Mouse (Mus musculus): ENCODE data around the gene Nktr.

Nktr gene

GRCm38 (mm10) chr9:121718792-121719318 is at the start of gene Nktr:
Nktr (plus strand) TSS chr9:121719169.
- peak; percentile 99 for DNase-seq (ENCODE audit: low spot score)

- DNase-seq (ENCODE audit: low spot score), result peak; percentile 75
Measured at GRCm38 (mm10) chr9:121669348-121669791, 49.6 kb upstream of the Nktr start.

GRCm38 (mm10) chr9:121671300-121671699 is 47.7 kb upstream of the Nktr start:
- DNase-seq (ENCODE audit: low spot score), result no peak

GRCm38 (mm10) chr9:121672311-121672710 is 46.7 kb upstream of the Nktr start:
- DNase-seq (ENCODE audit: low spot score), result no peak

GRCm38 (mm10) chr9:121673716-121674115 is 45.3 kb upstream of the Nktr start:
- no peak for DNase-seq (ENCODE audit: low spot score)

GRCm38 (mm10) chr9:121675011-121675410 is 44.0 kb upstream of the Nktr start:
- DNase-seq (ENCODE audit: low spot score), result no peak

GRCm38 (mm10) chr9:121675556-121675955 is 43.4 kb upstream of the Nktr start:
- DNase-seq (ENCODE audit: low spot score), result no peak

- DNase-seq (ENCODE audit: low spot score), result no peak
Measured at GRCm38 (mm10) chr9:121677069-121677468, 41.9 kb upstream of the Nktr start.

GRCm38 (mm10) chr9:121677476-121677875 is 41.5 kb upstream of the Nktr start:
- DNase-seq (ENCODE audit: low spot score), result no peak

GRCm38 (mm10) chr9:121679549-121679948 is 39.4 kb upstream of the Nktr start:
- no peak for DNase-seq (ENCODE audit: low spot score)

- no peak for DNase-seq (ENCODE audit: low spot score)
Measured at GRCm38 (mm10) chr9:121681191-121681590, 37.8 kb upstream of the Nktr start.

GRCm38 (mm10) chr9:121682037-121682680 is 36.8 kb upstream of the Nktr start:
- no peak for DNase-seq (ENCODE audit: low spot score)

GRCm38 (mm10) chr9:121684702-121685101 is 34.3 kb upstream of the Nktr start:
- DNase-seq (ENCODE audit: low spot score), result no peak

- no peak for DNase-seq (ENCODE audit: low spot score)
Measured at GRCm38 (mm10) chr9:121690200-121690651, 28.7 kb upstream of the Nktr start.

GRCm38 (mm10) chr9:121690734-121691133 is 28.2 kb upstream of the Nktr start:
- no peak for DNase-seq (ENCODE audit: low spot score)

- no peak for DNase-seq (ENCODE audit: low spot score)
Measured at GRCm38 (mm10) chr9:121694736-121695135, 24.2 kb upstream of the Nktr start.

- no peak for DNase-seq (ENCODE audit: low spot score)
Measured at GRCm38 (mm10) chr9:121696626-121697025, 22.3 kb upstream of the Nktr start.

GRCm38 (mm10) chr9:121697150-121698049 is 21.6 kb upstream of the Nktr start:
- DNase-seq (ENCODE audit: low spot score), result no peak

GRCm38 (mm10) chr9:121704261-121704645 is 14.7 kb upstream of the Nktr start:
- no peak for DNase-seq (ENCODE audit: low spot score)

GRCm38 (mm10) chr9:121704646-121705625 is 14.0 kb upstream of the Nktr start, which contains the start of gene Sec22c:
Sec22c (minus strand) TSS chr9:121705490.
- DNase-seq (ENCODE audit: low spot score), result peak; percentile 91

- DNase-seq (ENCODE audit: low spot score), result no peak
Measured at GRCm38 (mm10) chr9:121706029-121706675, 12.8 kb upstream of the Nktr start.

Measured in testis, postnatal 14 days (tissue).